Mouse (Mus musculus): ENCODE data around the gene Sspo.
A peak's percentile ranks its signal among the peaks of the same experiment; 100 is the strongest.

- TF ChIP-seq CTCF (IDR thresholded peaks at IDR 0.05; ENCODE audit: control insufficient read depth, insufficient read depth, insufficient read length) (no peak), CEBPB (IDR thresholded peaks at IDR 0.05; ENCODE audit: low read depth) (peak; percentile 82), MAX (IDR thresholded peaks at IDR 0.05) (no peak), USF1 (IDR thresholded peaks at IDR 0.05; ENCODE audit: low read depth) (no peak), MYOG (IDR thresholded peaks at IDR 0.05; ENCODE audit: control insufficient read depth, extremely low read depth, insufficient read length) (no peak), MYOD1 (IDR thresholded peaks at IDR 0.05; ENCODE audit: control insufficient read depth, insufficient read length, low read depth) (no peak), FOSL1 (IDR thresholded peaks at IDR 0.05; ENCODE audit: insufficient read depth, low read length, poor library complexity, severe bottlenecking) (no peak)
Observed at GRCm38 (mm10) chr6:48541560-48542450, 93.8 kb downstream of the Sspo start.

Measured in C2C12 (cell line).